Mouse (Mus musculus): ENCODE results near the gene Serpini1. TPM values are rescaled to one million over a fixed set of nuclear protein-coding genes. Genes with fewer than 3 reads are reported as not detected.

Gene Serpini1
- polyA plus RNA-seq (2015; fragmentation: Nextera tagmentation; extraction: Ambion mirVana): 6.3 and 7.0 TPM in 2 replicates

- ATAC-seq (ENCODE audit: low FRiP score, low TSS enrichment): peak; percentile 97
- peaks cover 5% of the 10 kb centered on the region for H3K4me1 ChIP-seq (ENCODE audit: insufficient read depth, low read length)
- H3K4me2 ChIP-seq (replicated peaks; ENCODE audit: low read depth, low read length): peak within 1 kb of the TSS; percentile 91
- H3K27ac ChIP-seq (ENCODE audit: low read length): peak within 1 kb of the TSS; percentile 86
- H3K27me3 ChIP-seq (ENCODE audit: insufficient read depth, low read length): no peaks in the 10 kb centered on the region
- no peaks in the 10 kb centered on the region for H3K36me3 ChIP-seq (ENCODE audit: insufficient read depth, low read length)
- 0% methylated on average over 19 of the region's 19 CpGs for WGBS
- peak within 1 kb of the TSS; percentile 95 for H3K4me3 ChIP-seq (ENCODE audit: low read length)
- peak within 1 kb of the TSS; percentile 91 for H3K9ac ChIP-seq (replicated peaks; ENCODE audit: low read length)
- H3K9me3 ChIP-seq (ENCODE audit: low read length): no peaks in the 10 kb centered on the region
Measured at GRCm38 (mm10) chr3:75557292-75557691, at the start of gene Serpini1. TSS of gene Serpini1 (plus strand) at chr3:75557547.

- no peak overlapping the region for H3K27ac ChIP-seq (ENCODE audit: low read length)
- no peak overlapping the region for H3K9ac ChIP-seq (replicated peaks; ENCODE audit: low read length)
- no peaks in the 10 kb centered on the region for H3K4me1 ChIP-seq (ENCODE audit: insufficient read depth, low read length)
- H3K9me3 ChIP-seq (ENCODE audit: low read length): no peaks in the 10 kb centered on the region
- WGBS: 79% methylated on average over 7 of the region's 7 CpGs
- peaks cover 18% of the 10 kb centered on the region; the same call in 1 of the 2 replicates for H3K36me3 ChIP-seq (ENCODE audit: insufficient read depth, low read length)
- no peaks in the 10 kb centered on the region for H3K27me3 ChIP-seq (ENCODE audit: insufficient read depth, low read length)
- no peak overlapping the region for H3K4me3 ChIP-seq (ENCODE audit: low read length)
- no peak for ATAC-seq (ENCODE audit: low FRiP score, low TSS enrichment)
- no peak overlapping the region for H3K4me2 ChIP-seq (replicated peaks; ENCODE audit: low read depth, low read length)
Measured at GRCm38 (mm10) chr3:75517631-75518250, 39.6 kb upstream of the Serpini1 start.

- H3K4me1 ChIP-seq (ENCODE audit: insufficient read depth, low read length): no peaks in the 10 kb centered on the region
- no peak overlapping the region for H3K4me3 ChIP-seq (ENCODE audit: low read length)
- no peak overlapping the region for H3K4me2 ChIP-seq (replicated peaks; ENCODE audit: low read depth, low read length)
- no peak overlapping the region for H3K27ac ChIP-seq (ENCODE audit: low read length)
- H3K36me3 ChIP-seq (ENCODE audit: insufficient read depth, low read length): peaks cover 21% of the 10 kb centered on the region
- no peak for ATAC-seq (ENCODE audit: low FRiP score, low TSS enrichment)
- no peaks in the 10 kb centered on the region for H3K27me3 ChIP-seq (ENCODE audit: insufficient read depth, low read length)
- WGBS: 77% methylated on average over 2 of the region's 2 CpGs
- H3K9me3 ChIP-seq (ENCODE audit: low read length): no peaks in the 10 kb centered on the region
- H3K9ac ChIP-seq (replicated peaks; ENCODE audit: low read length): no peak overlapping the region
Measured at GRCm38 (mm10) chr3:75521314-75521713, 36.0 kb upstream of the Serpini1 start.

- no peak for ATAC-seq (ENCODE audit: low FRiP score, low TSS enrichment)
- H3K4me1 ChIP-seq (ENCODE audit: insufficient read depth, low read length): no peaks in the 10 kb centered on the region
Measured at GRCm38 (mm10) chr3:75522527-75522926, 34.8 kb upstream of the Serpini1 start.

GRCm38 (mm10) chr3:75531074-75531473, 26.3 kb upstream of the Serpini1 start:
- no peak overlapping the region for H3K9ac ChIP-seq (replicated peaks; ENCODE audit: low read length)
- ATAC-seq (ENCODE audit: low FRiP score, low TSS enrichment): no peak
- no peak overlapping the region for H3K27ac ChIP-seq (ENCODE audit: low read length)
- no peak overlapping the region for H3K4me3 ChIP-seq (ENCODE audit: low read length)
- no peaks in the 10 kb centered on the region for H3K27me3 ChIP-seq (ENCODE audit: insufficient read depth, low read length)
- no peaks in the 10 kb centered on the region for H3K9me3 ChIP-seq (ENCODE audit: low read length)
- 88% methylated on average over 3 of the region's 3 CpGs for WGBS
- no peaks in the 10 kb centered on the region for H3K4me1 ChIP-seq (ENCODE audit: insufficient read depth, low read length)
- H3K36me3 ChIP-seq (ENCODE audit: insufficient read depth, low read length): peaks cover 13% of the 10 kb centered on the region
- no peak overlapping the region for H3K4me2 ChIP-seq (replicated peaks; ENCODE audit: low read depth, low read length)

More at GRCm38 (mm10) chr3:75522527-75522926, 34.8 kb upstream of the Serpini1 start:
- Histone ChIP-seq H3K9me3 (ENCODE audit: low read length) (no peaks in the 10 kb centered on the region), H3K4me2 (replicated peaks; ENCODE audit: low read depth, low read length) (no peak overlapping the region), H3K36me3 (ENCODE audit: insufficient read depth, low read length) (peaks cover 29% of the 10 kb centered on the region), H3K9ac (replicated peaks; ENCODE audit: low read length) (no peak overlapping the region), H3K27ac (ENCODE audit: low read length) (no peak overlapping the region), H3K27me3 (ENCODE audit: insufficient read depth, low read length) (no peaks in the 10 kb centered on the region), H3K4me3 (ENCODE audit: low read length) (no peak overlapping the region)
- 87% methylated on average over 1 of the region's 1 CpGs for WGBS

- ATAC-seq (ENCODE audit: low FRiP score, low TSS enrichment): no peak
- H3K4me3 ChIP-seq (ENCODE audit: low read length): no peak overlapping the region
- WGBS: 82% methylated on average over 3 of the region's 3 CpGs
- no peak overlapping the region for H3K4me2 ChIP-seq (replicated peaks; ENCODE audit: low read depth, low read length)
- peaks cover 10% of the 10 kb centered on the region; the same call in 1 of the 2 replicates for H3K36me3 ChIP-seq (ENCODE audit: insufficient read depth, low read length)
- no peak overlapping the region for H3K27ac ChIP-seq (ENCODE audit: low read length)
- H3K4me1 ChIP-seq (ENCODE audit: insufficient read depth, low read length): no peaks in the 10 kb centered on the region
- H3K9ac ChIP-seq (replicated peaks; ENCODE audit: low read length): no peak overlapping the region
- H3K9me3 ChIP-seq (ENCODE audit: low read length): no peaks in the 10 kb centered on the region
- no peaks in the 10 kb centered on the region for H3K27me3 ChIP-seq (ENCODE audit: insufficient read depth, low read length)
Measured at GRCm38 (mm10) chr3:75534045-75534834, 23.1 kb upstream of the Serpini1 start.

GRCm38 (mm10) chr3:75541259-75541658, 16.1 kb upstream of the Serpini1 start:
- 84% methylated on average over 4 of the region's 4 CpGs for WGBS
- no peak overlapping the region for H3K4me2 ChIP-seq (replicated peaks; ENCODE audit: low read depth, low read length)
- no peak overlapping the region for H3K4me3 ChIP-seq (ENCODE audit: low read length)
- no peaks in the 10 kb centered on the region for H3K4me1 ChIP-seq (ENCODE audit: insufficient read depth, low read length)
- no peaks in the 10 kb centered on the region for H3K9me3 ChIP-seq (ENCODE audit: low read length)
- no peak overlapping the region for H3K27ac ChIP-seq (ENCODE audit: low read length)
- no peaks in the 10 kb centered on the region for H3K27me3 ChIP-seq (ENCODE audit: insufficient read depth, low read length)
- no peak overlapping the region for H3K9ac ChIP-seq (replicated peaks; ENCODE audit: low read length)
- no peak for ATAC-seq (ENCODE audit: low FRiP score, low TSS enrichment)
- peaks cover 15% of the 10 kb centered on the region for H3K36me3 ChIP-seq (ENCODE audit: insufficient read depth, low read length)

- H3K4me2 ChIP-seq (replicated peaks; ENCODE audit: low read depth, low read length): no peak overlapping the region
- no peaks in the 10 kb centered on the region for H3K4me1 ChIP-seq (ENCODE audit: insufficient read depth, low read length)
- H3K4me3 ChIP-seq (ENCODE audit: low read length): no peak overlapping the region
- no peak; the same call in 1 of the 2 replicates for ATAC-seq (ENCODE audit: low FRiP score, low TSS enrichment)
- no peak overlapping the region for H3K27ac ChIP-seq (ENCODE audit: low read length)
- no peaks in the 10 kb centered on the region for H3K27me3 ChIP-seq (ENCODE audit: insufficient read depth, low read length)
- H3K36me3 ChIP-seq (ENCODE audit: insufficient read depth, low read length): peaks cover 9% of the 10 kb centered on the region
- H3K9ac ChIP-seq (replicated peaks; ENCODE audit: low read length): no peak overlapping the region
- 88% methylated on average over 3 of the region's 3 CpGs for WGBS
- H3K9me3 ChIP-seq (ENCODE audit: low read length): no peaks in the 10 kb centered on the region
Measured at GRCm38 (mm10) chr3:75542852-75543251, 14.5 kb upstream of the Serpini1 start.

- Histone ChIP-seq H3K4me1 (ENCODE audit: insufficient read depth, low read length) (no peaks in the 10 kb centered on the region), H3K27me3 (ENCODE audit: insufficient read depth, low read length) (no peaks in the 10 kb centered on the region), H3K4me2 (replicated peaks; ENCODE audit: low read depth, low read length) (no peak overlapping the region), H3K4me3 (ENCODE audit: low read length) (no peak overlapping the region), H3K36me3 (ENCODE audit: insufficient read depth, low read length) (peaks cover 4% of the 10 kb centered on the region), H3K9me3 (ENCODE audit: low read length) (no peaks in the 10 kb centered on the region), H3K27ac (ENCODE audit: low read length) (no peak overlapping the region), H3K9ac (replicated peaks; ENCODE audit: low read length) (no peak overlapping the region)
- 94% methylated on average over 1 of the region's 1 CpGs for WGBS
- ATAC-seq (ENCODE audit: low FRiP score, low TSS enrichment): no peak
Measured at GRCm38 (mm10) chr3:75544287-75544686, 13.1 kb upstream of the Serpini1 start.

GRCm38 (mm10) chr3:75551248-75551647, 6.1 kb upstream of the Serpini1 start:
- Histone ChIP-seq H3K36me3 (ENCODE audit: insufficient read depth, low read length) (no peaks in the 10 kb centered on the region), H3K9ac (replicated peaks; ENCODE audit: low read length) (no peak overlapping the region), H3K27me3 (ENCODE audit: insufficient read depth, low read length) (no peaks in the 10 kb centered on the region), H3K9me3 (ENCODE audit: low read length) (no peaks in the 10 kb centered on the region), H3K4me3 (ENCODE audit: low read length) (no peak overlapping the region), H3K4me2 (replicated peaks; ENCODE audit: low read depth, low read length) (no peak overlapping the region), H3K4me1 (ENCODE audit: insufficient read depth, low read length) (peaks cover 5% of the 10 kb centered on the region), H3K27ac (ENCODE audit: low read length) (no peak overlapping the region)
- ATAC-seq (ENCODE audit: low FRiP score, low TSS enrichment): no peak
